Mouse (Mus musculus) heart, postnatal 25 days (tissue): ENCODE data around the gene Chrna9. TPM values are rescaled to one million over a fixed set of nuclear protein-coding genes. Genes with fewer than 3 reads are reported as not detected.

Source experiments
- DNase-seq: peaks from one replicate; pipeline ENCODE4 v3.0.0; 2022; ENCODE audit warnings: low spot score
- intact Hi-C: fragments of 180-260 bp; cut with DNase I; formaldehyde crosslinking; loops from one replicate; pipeline ENCODE4 v1.15.1; 2025
- total RNA-seq, 2 experiments: library from RNA; stranded (reverse); gene quantifications; 2 replicates each; pipeline ENCODE4 v1.2.3; 2021

Chrna9 gene
- total RNA-seq, 2 experiments from 2014 or later: 0.22 TPM; not detected in 1

DNA sequence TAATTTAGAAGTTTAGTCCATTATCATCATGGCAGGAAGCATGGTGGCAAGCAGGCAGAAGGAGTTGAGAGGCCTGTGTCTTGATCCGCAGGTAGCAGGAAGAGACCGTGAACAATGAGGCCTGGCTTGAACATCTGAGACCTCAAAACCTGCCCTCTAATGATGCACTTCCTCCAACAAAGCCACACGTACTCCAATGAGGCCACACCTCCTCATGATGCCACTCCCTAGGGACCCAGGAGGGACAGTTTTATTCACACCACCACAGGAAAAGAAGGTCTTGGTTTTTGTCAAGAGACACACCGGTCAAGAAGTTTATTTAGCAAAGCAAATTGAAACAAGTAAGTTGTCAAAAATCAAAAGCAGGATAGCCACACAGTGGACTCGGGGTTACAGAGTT is 17.8 kb upstream of the Chrna9 start:
- intact Hi-C loops: no loop called here
- DNase-seq: no peak

DNA sequence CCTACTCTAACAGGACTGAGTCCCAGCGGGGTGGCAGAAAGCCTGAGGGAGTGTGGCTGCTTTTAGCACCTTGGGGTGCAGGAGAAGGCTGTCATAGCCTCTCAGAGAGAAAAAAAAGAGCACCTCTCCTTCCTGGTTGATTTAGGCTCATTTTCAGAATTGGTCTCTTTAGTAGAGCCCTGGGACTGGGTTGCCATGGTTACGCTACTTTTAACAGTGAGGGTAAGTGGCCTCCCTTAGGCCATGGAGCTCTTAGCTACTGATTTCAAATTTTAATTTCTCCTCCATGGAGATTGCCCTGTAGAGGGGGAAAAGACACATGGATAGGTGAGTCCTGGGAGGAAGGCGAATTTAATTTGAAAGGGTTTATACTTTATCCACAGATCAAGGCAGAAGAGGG is 16.1 kb upstream of the Chrna9 start:
- intact Hi-C loops: no loop called here
- no peak for DNase-seq

DNA sequence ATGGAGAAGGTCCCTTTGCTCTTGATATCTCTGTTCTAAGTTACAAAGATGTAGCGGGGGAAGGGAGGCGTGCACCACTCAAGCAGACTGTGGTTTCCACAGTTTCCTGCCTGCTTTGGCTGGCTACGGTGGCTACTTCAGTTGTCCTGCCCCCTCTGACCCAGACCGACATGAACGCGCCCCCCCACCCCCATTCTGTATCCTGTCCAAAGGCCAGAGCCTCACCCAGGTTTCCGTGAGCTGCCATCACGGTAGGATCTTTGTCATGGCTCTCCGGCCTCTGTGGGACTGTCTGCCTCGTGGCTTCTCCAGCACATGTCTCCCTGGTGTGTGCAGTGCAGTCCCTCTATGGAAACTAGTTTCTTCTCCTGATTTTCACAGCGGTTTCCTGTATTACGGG is 15.4 kb upstream of the Chrna9 start:
- no peak for DNase-seq
- intact Hi-C loops: no loop called here

DNA sequence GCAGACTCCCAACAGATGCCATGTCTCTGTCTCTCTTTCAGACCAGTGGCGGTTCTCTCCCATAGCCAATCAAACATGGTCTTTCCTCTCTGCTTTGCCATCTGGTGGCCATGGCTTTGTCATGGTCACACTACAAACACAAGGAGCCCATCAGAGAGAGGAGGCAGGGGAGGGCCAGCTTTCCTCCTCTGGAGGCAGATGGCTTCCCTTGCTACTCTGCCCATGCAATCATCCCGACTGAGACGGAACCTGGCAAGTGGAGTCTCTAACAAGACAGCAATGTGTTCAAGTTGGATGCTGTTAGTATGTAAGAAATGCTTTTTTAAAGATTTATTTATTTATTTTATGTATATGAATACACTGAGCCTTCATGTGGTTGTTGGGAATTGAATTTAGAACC is 14.8 kb upstream of the Chrna9 start:
- no peak for DNase-seq
- intact Hi-C loops: no loop called here

DNA sequence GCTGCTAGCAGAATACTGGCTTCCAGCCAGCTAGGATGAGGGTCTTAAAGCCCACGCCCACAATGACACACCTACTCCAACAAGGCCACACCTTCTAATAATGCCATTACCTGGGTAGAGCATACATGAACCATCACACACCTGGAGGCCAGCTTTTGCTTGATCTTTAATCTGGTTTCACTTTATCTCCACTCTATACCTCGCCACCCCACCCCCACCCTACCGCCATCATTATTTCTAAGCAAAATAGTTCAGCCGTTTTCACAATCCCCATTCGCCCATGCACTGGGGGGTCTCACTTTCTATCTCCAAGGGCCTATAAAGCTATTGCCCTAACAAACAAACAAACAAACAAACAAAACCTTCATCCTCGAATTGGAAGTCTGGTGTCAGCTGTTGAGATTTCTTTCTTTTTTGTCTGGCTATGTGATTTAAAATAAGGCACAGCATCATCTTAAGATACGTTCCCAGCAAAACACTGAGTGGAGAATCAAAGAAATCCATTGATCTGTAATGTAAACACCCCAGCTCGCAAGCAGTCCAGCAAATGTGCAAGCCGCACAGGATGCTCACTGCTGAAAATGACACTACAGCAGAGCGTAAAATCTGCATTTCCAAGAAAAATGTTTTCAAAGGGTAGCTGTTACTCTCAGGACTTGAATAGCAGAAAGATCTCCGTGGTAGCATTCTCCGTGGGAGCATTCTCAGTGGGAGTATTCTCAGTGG is 13.9 kb upstream of the Chrna9 start:
- DNase-seq: no peak
- intact Hi-C loops: no loop called here

DNA sequence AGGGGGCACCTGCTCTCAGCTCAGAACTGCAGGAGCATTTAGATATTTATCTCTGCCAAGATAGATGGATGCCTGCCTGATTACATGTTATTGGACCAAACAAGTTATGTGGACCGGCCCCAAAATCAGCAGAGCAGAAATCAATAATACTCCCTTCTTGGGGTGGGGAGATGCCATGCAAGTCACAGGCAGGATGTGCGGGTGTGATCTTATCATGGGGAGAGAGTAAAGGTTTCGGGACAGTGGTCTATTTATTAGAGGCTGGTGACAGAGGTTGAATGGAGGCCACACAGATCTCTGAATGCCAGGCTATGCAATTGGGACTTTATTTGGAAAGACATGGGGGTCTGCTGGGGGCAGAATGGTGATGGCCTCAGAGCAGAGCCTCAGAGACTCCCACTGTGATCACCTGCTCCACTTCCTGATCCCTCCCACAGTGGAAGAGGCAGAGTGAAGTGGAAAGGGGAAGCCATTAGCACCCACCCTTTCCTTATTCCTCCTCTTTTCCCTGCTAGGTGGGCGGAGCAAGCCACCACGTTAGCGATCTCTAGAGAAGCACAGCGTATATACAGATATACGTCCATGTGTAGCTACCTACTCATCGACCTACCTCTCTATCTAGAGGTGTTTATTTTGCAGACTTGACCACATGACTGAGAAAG is 13.1 kb upstream of the Chrna9 start:
- DNase-seq: no peak
- intact Hi-C loops: no loop called here

DNA sequence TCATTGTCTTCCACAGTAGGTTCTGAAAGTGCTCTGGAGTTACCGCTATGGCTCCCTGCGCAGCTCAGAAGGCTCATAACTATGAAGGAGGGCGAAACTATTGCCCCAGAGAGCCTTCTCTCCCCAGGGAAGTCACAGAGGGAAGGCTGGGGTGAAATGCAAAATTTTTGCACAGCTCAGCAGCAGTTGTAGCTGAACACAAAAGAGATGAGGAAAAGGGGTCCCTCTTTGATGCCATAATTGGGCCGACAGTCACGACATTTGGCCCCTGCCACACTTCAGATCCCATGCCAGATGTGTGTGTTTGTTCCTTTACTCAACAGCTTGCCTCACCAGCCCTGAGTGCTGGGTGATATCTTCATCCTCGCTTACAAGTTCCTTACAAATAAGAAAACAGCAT is 8.1 kb upstream of the Chrna9 start:
- no peak for DNase-seq
- intact Hi-C loops: no loop called here

DNA sequence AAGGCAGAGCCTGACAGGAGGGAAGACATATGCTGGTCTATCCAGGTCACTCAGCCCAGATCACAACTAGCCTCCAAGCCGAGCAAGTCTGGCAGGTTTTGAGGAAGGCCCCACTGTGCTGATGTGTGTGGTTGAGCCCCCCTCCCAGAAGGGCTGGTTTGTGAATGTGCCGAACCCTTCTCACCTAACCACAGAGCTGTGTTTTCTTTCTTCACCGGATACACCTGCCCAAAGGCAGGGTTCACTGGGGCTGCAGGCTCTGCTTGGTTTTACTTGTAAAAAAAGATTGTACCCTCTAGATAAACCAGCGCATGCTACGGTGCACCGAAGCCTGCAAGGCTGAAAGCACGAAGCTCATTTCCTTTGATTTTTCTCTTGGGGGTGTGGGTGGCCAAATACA is 5.6 kb upstream of the Chrna9 start:
- no peak for DNase-seq
- intact Hi-C loops: no loop called here

DNA sequence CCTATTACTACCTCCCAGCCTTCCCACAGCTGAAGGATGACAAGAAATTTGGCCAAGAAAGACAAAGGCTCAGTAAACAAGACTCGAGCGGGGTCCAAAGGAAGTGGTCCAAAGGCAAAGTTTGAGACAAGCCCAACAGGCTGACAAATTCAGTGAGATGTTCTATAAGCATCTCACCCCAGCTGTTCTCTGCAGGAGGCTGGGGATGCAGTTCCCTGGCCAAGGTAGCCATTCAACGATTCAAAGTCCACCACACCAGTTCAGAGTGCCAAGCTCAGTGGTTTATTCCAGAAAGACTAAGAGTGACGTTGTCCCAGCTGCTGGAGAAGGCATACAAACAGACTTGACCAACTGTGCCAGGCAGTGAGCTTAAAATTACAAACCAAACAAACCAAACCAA is 4.5 kb upstream of the Chrna9 start:
- intact Hi-C loops: no loop called here
- no peak for DNase-seq

DNA sequence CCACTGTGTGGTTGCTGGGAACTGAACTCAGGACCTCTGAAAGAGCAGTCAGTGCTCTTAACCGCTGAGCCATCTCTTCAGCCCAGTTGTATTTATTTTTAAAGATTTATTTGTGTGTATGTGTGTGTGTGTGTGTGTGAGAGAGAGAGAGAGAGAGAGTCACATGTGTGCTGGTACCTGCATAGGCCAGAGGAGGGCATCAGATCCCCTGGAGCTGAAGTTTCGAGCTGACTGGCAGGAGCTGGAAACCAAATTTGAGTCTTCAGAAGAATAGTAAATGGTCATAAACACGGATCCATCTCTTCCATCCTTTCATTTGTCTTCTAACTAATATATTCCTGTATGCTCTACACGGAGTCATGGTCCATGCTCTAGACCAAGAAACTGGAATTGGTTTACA is 1.5 kb upstream of the Chrna9 start:
- intact Hi-C loops: no loop called here
- no peak for DNase-seq

DNA sequence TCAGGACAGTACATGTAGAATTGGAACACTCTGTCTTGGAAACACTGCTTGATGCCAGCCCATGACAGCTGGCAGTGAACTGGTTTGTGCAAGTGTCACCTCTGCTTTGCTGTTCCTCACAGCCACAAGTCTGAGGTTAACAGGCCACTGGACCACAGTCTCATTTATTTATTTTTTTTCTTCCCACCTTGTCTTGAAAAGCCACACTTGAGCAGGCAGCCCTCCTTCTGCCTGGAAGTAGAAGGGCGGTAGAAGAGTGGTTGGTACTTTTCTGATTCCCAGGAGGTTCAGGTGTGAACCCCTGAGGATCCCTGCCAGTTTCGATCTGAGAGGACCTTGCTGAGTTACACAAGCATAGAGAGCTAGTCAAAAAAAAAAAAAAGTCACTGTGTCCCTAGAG is 957 bp upstream of the Chrna9 start:
- no peak for DNase-seq

DNA sequence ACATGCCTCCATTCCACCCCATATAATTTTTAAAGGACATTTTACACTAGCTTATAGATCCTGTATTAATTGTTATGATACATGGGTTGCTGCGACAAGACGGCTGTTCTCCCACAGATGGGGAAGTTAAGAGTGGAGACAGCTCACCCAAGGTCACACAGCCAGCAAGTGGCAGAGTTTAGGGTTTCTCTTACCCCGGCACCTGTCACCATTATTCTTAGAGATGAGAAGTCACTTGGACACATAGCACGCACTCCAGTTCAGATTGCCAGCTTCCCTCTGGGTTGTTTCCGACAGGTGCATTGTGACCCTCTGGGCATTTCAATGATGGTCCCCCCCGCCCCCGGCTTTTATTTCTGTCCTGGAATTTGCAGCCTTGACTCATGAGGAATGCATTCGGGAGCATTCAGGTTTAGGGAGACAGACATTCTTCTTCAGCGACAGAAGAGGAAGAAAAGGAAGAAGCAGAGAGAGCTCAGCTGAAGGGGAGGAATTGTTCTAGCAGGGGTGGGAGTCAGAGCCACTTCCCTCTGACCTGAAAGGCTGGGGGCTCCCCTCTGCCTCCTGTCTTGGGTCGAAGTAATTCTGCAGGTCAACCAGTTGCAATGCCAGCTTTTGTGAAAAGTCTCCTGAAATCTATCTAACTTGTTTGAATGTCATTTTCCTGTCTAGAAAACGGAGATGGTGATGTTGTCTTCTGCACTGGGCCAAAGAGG is 2.4 kb downstream of the Chrna9 start:
- intact Hi-C loops: loop anchor here (5.0 kb wide), 1 partner anchor 225 kb away; no protein-coding TSS in a partner anchor
- DNase-seq: no peak

More for the DNA sequence above, 957 bp upstream of the Chrna9 start:
- intact Hi-C loops: no loop called here

DNA sequence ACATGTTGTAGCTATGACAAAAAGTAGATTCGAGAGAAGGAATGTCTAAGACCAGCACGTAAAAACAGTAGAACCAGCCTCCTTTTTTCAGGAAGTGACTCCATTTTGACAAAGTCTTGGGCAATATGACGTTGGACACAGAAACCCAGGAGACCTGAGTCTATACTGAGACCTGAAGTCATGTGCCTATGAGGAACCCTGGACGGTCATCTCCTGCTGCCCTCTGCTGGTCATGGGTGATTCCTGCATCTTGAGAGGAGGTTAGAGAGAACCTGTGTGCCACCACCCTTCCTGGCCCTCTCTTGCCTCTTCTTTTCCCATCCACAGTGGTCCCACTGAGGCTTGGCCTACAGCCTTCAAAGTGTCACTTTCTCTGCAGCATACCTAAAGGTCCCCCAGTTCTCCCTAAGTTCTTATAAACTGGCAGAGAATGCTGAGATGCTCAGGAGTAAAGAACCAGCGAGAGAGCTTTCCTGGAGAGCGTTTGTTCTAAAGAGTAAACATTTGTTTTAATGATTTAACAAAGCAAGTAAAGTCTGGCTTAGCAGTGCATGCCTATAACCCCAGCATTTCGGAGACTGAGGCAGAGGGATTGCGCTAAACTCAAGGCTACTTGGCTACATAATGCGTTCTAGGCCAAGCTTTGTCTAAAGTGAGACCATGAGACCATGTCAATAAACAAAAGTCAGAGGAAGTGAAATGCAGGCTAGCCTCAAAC is 3.4 kb downstream of the Chrna9 start:
- DNase-seq: peak; percentile 33

DNA sequence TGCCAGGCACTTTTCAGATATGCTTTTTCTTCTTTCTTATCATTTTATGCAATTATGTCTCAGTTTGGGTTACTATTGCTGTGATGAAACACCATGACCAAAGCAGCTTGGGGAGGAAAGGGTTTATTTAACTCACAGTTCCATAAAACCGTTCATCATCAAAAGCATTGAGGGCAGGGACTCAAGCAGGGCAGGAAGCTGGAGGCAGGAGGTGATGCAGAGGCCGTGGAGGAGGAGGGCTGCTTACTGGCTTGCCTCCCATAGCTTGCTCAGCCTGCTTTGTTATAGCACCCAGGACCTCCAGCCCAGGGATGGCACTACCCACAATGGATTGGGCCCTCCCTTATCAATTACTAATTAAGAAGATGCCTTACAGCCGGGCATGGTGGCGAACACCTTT is 6.4 kb downstream of the Chrna9 start:
- no peak for DNase-seq
- intact Hi-C loops: no loop called here

More for the DNA sequence above, 3.4 kb downstream of the Chrna9 start:
- intact Hi-C loops: loop anchor here (1.0 to 5.0 kb wide), 3 partner anchors 115 to 226 kb away; partner anchors contain the start of gene N4bp2

DNA sequence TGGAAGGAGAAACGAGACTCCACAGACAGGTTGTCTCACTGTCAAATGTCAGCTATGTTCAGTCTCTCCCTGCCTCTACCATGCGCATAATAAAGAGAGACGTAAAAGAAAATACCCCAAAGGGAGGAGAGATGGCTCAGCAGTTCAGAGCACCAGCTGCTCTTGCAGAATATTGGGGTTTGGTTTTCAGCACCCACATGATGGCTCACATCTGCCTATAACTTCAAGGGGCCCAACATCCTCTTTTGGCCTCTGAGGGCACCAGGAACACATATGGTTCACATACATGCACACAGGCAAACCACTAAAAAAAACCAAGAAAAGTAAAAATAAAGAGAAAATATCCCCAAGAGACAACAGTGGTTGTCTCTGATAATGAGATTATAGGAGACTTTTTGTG is 15.1 kb downstream of the Chrna9 start:
- intact Hi-C loops: no loop called here
- DNase-seq: no peak

DNA sequence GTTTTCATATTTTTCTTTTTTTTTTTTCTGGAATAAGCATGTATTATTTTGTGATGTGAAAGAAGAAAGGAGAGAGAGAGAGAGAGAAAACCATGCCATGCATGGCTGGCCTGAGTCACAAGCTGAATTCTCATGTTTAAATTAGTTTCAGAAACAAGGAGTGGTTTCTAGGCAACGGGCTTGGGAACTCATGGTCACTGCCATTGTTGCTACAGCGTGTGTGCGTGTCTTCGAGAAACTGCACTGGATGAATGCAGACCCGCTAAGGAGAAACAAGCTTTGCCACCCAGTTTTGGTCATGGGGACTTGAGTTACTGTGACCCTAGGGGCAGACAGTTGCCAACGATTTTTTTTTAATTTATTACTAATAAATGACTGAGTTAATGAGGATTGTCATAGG is 15.5 kb downstream of the Chrna9 start:
- no peak for DNase-seq
- intact Hi-C loops: no loop called here

DNA sequence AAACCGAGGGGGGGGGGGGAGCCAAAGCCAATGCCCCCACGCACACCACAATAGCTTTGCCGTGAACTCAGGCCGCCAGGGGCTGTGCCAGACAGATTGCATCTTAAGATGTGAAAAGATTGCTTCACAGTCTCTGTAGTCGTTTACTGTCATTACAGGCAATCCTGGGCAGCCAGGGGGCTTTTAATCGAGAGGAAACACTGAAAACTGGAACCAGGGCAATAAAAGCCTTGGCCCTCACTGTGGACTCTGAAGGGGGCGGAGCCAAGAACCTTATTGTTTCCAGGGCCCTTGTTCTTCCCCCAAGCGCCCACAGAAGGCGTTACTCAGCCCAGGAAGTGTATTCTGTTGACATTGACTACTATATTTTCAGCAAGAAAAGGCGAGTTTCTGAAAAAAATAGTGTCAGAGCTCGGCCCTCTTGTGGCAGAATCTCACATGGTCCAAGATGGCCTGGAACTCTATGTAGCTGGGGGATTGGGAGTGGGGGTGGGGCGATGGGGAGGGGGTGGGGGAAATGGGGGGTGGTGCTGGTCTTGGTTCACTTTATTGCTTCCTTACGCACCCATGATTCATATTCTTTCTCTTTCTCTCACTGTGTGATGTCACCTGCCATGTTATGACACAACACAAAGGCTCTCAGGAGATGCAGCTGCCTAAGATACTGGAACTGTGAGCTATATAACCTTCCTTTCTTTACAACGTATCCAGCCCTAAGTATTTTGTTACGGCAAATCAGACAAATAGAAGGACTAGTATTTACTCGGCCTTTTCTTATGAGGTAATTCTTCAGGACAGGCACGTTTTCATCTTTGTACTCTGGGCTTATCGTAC is 16.2 kb downstream of the Chrna9 start:
- no peak for DNase-seq
- intact Hi-C loops: no loop called here

DNA sequence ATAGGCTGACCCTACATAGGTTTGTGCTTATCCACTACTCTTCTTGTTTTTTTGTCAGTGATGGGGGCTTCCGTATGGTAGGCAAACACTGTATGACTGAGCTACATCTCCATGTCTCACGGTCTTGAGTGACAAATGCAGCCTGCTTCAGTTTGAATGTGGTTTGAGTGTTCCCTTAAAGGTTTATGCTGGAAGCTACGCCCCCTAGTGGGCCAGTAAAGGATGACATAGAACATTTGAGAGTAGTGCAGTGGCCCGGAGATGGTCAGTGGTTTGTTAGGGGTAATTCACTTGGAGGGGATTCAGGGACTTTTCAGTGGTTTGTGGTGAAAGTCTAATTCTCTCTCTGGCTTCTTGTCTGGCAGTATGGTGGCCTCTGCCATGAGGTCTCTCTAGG is 16.8 kb downstream of the Chrna9 start:
- no peak for DNase-seq
- intact Hi-C loops: no loop called here
